In genomic region chrX:21061866-21062543, GRCm38 (mm10) we compare ENCODE assay signal across 8 mouse cellular contexts. TPM values are rescaled to one million over a fixed set of nuclear protein-coding genes. Genes with fewer than 3 reads are reported as not detected.
DNase-seq lines count a peak whose midpoint lies in the region; ATAC-seq and TF ChIP-seq lines count a peak whose summit lies in the region.

Gene Zfp182, minus strand, starts transcription at chrX:21062316.

- no peak for TF ChIP-seq CTCF in bone marrow macrophage, adult 2 months (IDR thresholded peaks at IDR 0.05; ENCODE audit: low read depth, low read length)
- no peak for TF ChIP-seq CTCF in embryonic fibroblast, embryonic 13.5 days (IDR thresholded peaks at IDR 0.05; ENCODE audit: borderline replicate concordance, insufficient read depth, low read length)

- peak; percentile 98 for ATAC-seq in kidney, embryonic 15.5 days (replicated peaks; ENCODE audit: low FRiP score)
- peak; percentile 98 for ATAC-seq in monocyte, adult 5-6 weeks (replicated peaks; ENCODE audit: insufficient number of reproducible peaks, low FRiP score, low TSS enrichment, poor library complexity, severe bottlenecking)

- peak within 1 kb of the TSS; percentile 50 for H3K9ac ChIP-seq in kidney, embryonic 15.5 days

- peak within 1 kb of the TSS; percentile 43 for H3K27ac ChIP-seq in bone marrow macrophage, adult 2 months (ENCODE audit: insufficient read depth, low read depth, low read length)
- no peak within 1 kb of the TSS for H3K27ac ChIP-seq in embryonic fibroblast, embryonic 13.5 days (ENCODE audit: insufficient read depth, low read length)
- H3K27ac ChIP-seq in heart, embryonic 10.5 days: peak within 1 kb of the TSS; percentile 73; the same call in 1 of the 2 replicates
- peak within 1 kb of the TSS; percentile 56; the same call in 1 of the 2 replicates for H3K27ac ChIP-seq in kidney, embryonic 15.5 days

- no peaks in the 10 kb centered on the region for H3K9me3 ChIP-seq in heart, embryonic 10.5 days
- no peaks in the 10 kb centered on the region for H3K9me3 ChIP-seq in kidney, embryonic 15.5 days (replicated peaks)

- no peaks in the 10 kb centered on the region for H3K36me3 ChIP-seq in heart, embryonic 10.5 days
- H3K36me3 ChIP-seq in kidney, embryonic 15.5 days: no peaks in the 10 kb centered on the region

- peak within 1 kb of the TSS; percentile 50 for H3K4me2 ChIP-seq in kidney, embryonic 15.5 days

- DNase-seq in 416B (ENCODE audit: low read depth): peak; percentile 88
- DNase-seq in heart, embryonic 10.5 days (ENCODE audit: low spot score): peak; percentile 88
- DNase-seq in liver: peak; percentile 79
- DNase-seq in spleen, postnatal 4 days (ENCODE audit: low spot score in 2 of 2): peak; percentile 70 to 84

- WGBS in heart, embryonic 10.5 days: 15% methylated on average over 25 of the region's 25 CpGs
- WGBS in kidney, embryonic 15.5 days: 21% methylated on average over 25 of the region's 25 CpGs

- TF ChIP-seq POLR2A in bone marrow macrophage, adult 2 months (IDR thresholded peaks at IDR 0.05; ENCODE audit: borderline replicate concordance, low read depth, low read length): no peak
- peak; percentile 65 for TF ChIP-seq POLR2A in embryonic fibroblast, embryonic 13.5 days (IDR thresholded peaks at IDR 0.05; ENCODE audit: low read depth, low read length)

- H3K27me3 ChIP-seq in heart, embryonic 10.5 days (ENCODE audit: insufficient read depth, poor library complexity, severe bottlenecking): no peaks in the 10 kb centered on the region
- H3K27me3 ChIP-seq in kidney, embryonic 15.5 days: no peaks in the 10 kb centered on the region

- H3K4me1 ChIP-seq in bone marrow macrophage, adult 2 months (ENCODE audit: control insufficient read depth, insufficient read depth, low read length): no peaks in the 10 kb centered on the region; the same call in 1 of the 2 replicates
- H3K4me1 ChIP-seq in embryonic fibroblast, embryonic 13.5 days (ENCODE audit: control insufficient read depth, insufficient read depth, low read length): no peaks in the 10 kb centered on the region
- no peaks in the 10 kb centered on the region for H3K4me1 ChIP-seq in heart, embryonic 10.5 days
- no peaks in the 10 kb centered on the region for H3K4me1 ChIP-seq in kidney, embryonic 15.5 days

- H3K4me3 ChIP-seq in bone marrow macrophage, adult 2 months (ENCODE audit: insufficient read depth, low read length): peak within 1 kb of the TSS; percentile 89
- H3K4me3 ChIP-seq in embryonic fibroblast, embryonic 13.5 days (ENCODE audit: insufficient read depth, low read length): peak within 1 kb of the TSS; percentile 71
- peak within 1 kb of the TSS; percentile 61 for H3K4me3 ChIP-seq in heart, embryonic 10.5 days
- peak within 1 kb of the TSS; percentile 57 for H3K4me3 ChIP-seq in kidney, embryonic 15.5 days (replicated peaks)

RNA-seq across cellular contexts. Expression of gene Zfp182, which starts in this region (rescaled TPM):
- 20.8 and 23.6 TPM in 2 replicates for polyA plus RNA-seq in bone marrow macrophage, adult 2 months (2012; ENCODE audit: insufficient read depth, insufficient read length, missing spikeins)
- 9.7 and 14.0 TPM in 2 replicates for polyA plus RNA-seq in embryonic fibroblast, embryonic 13.5 days (2011; ENCODE audit: insufficient read length, low read depth, missing spikeins)
- polyA plus RNA-seq in heart, embryonic 10.5 days (2016; fragmentation: Nextera tagmentation; extraction: Ambion mirVana): 3.4 and 3.8 TPM in 2 replicates
- 4.9 and 6.3 TPM in 2 replicates for polyA plus RNA-seq in kidney, embryonic 15.5 days (2015; fragmentation: Nextera tagmentation; extraction: Ambion mirVana)
- total RNA-seq in monocyte, adult 5-6 weeks (2017): 22.5 to 40.9 TPM (median 33.2 TPM) in 3 replicates
